Mouse (Mus musculus): Measurements from ENCODE around the gene Nrxn3. TPM values are rescaled to one million over a fixed set of nuclear protein-coding genes. Genes with fewer than 3 reads are reported as not detected.

The Nrxn3 gene
- polyA plus RNA-seq, 1 experiment from 2014 or later = 0.72 TPM

- no peaks in the 10 kb centered on the region for H3K27me3 ChIP-seq (ENCODE audit: insufficient read depth, low read length)
- no peaks in the 10 kb centered on the region for H3K9me3 ChIP-seq (ENCODE audit: low read length)
- DNase-seq (no peak), ATAC-seq (no peak)
- H3K27ac ChIP-seq (ENCODE audit: low read depth) = no peak overlapping the region
- no peak for TF ChIP-seq EP300 (IDR thresholded peaks at IDR 0.05; ENCODE audit: low read depth)
- TF ChIP-seq CTCF (IDR thresholded peaks at IDR 0.05; ENCODE audit: low read depth) = no peak
- no peaks in the 10 kb centered on the region for H3K36me3 ChIP-seq (replicated peaks; ENCODE audit: insufficient read depth, low read length)
- 72% methylated on average over 3 of the region's 3 CpGs for WGBS (ENCODE audit: insufficient replicate concordance)
- H3K9ac ChIP-seq (replicated peaks) = no peak overlapping the region
- H3K4me2 ChIP-seq (ENCODE audit: low read depth, low read length) = no peak overlapping the region
- H3K4me3 ChIP-seq (ENCODE audit: low read depth, low read length) = no peak overlapping the region
- H3K4me1 ChIP-seq (ENCODE audit: insufficient read depth) = no peaks in the 10 kb centered on the region
Measured at GRCm38 (mm10) chr12:89909578-89909977, 1186.9 kb downstream of the Nrxn3 start.

- no peak for TF ChIP-seq EP300 (IDR thresholded peaks at IDR 0.05; ENCODE audit: low read depth)
- no peak for TF ChIP-seq CTCF (IDR thresholded peaks at IDR 0.05; ENCODE audit: low read depth)
- Histone ChIP-seq H3K27me3 (ENCODE audit: insufficient read depth, low read length) (no peaks in the 10 kb centered on the region), H3K9me3 (ENCODE audit: low read length) (no peaks in the 10 kb centered on the region), H3K9ac (replicated peaks) (no peak overlapping the region), H3K36me3 (replicated peaks; ENCODE audit: insufficient read depth, low read length) (no peaks in the 10 kb centered on the region), H3K4me1 (ENCODE audit: insufficient read depth) (no peaks in the 10 kb centered on the region), H3K4me2 (ENCODE audit: low read depth, low read length) (no peak overlapping the region), H3K4me3 (ENCODE audit: low read depth, low read length) (no peak overlapping the region), H3K27ac (ENCODE audit: low read depth) (no peak overlapping the region)
- WGBS (ENCODE audit: insufficient replicate concordance) = 74% methylated on average over 8 of the region's 8 CpGs
- DNase-seq (no peak), ATAC-seq (no peak)
Measured at GRCm38 (mm10) chr12:89918138-89918829, 1195.6 kb downstream of the Nrxn3 start.

- no peak for TF ChIP-seq CTCF (IDR thresholded peaks at IDR 0.05; ENCODE audit: low read depth)
- TF ChIP-seq EP300 (IDR thresholded peaks at IDR 0.05; ENCODE audit: low read depth) = no peak
Measured at GRCm38 (mm10) chr12:89932338-89932737, 1209.7 kb downstream of the Nrxn3 start.

GRCm38 (mm10) chr12:89933630-89934029, 1211.0 kb downstream of the Nrxn3 start:
- ATAC-seq = no peak
- H3K9me3 ChIP-seq (ENCODE audit: low read length) = no peaks in the 10 kb centered on the region
- no peak overlapping the region for H3K9ac ChIP-seq (replicated peaks)
- H3K36me3 ChIP-seq (replicated peaks; ENCODE audit: insufficient read depth, low read length) = no peaks in the 10 kb centered on the region
- no peak for TF ChIP-seq EP300 (IDR thresholded peaks at IDR 0.05; ENCODE audit: low read depth)
- no peak for TF ChIP-seq CTCF (IDR thresholded peaks at IDR 0.05; ENCODE audit: low read depth)
- H3K4me2 ChIP-seq (ENCODE audit: low read depth, low read length) = no peak overlapping the region
- H3K27ac ChIP-seq (ENCODE audit: low read depth) = no peak overlapping the region
- H3K27me3 ChIP-seq (ENCODE audit: insufficient read depth, low read length) = no peaks in the 10 kb centered on the region
- no peaks in the 10 kb centered on the region for H3K4me1 ChIP-seq (ENCODE audit: insufficient read depth)
- H3K4me3 ChIP-seq (ENCODE audit: low read depth, low read length) = no peak overlapping the region
- WGBS (ENCODE audit: insufficient replicate concordance) = 74% methylated on average over 5 of the region's 5 CpGs
- DNase-seq = no peak

More at GRCm38 (mm10) chr12:89932338-89932737, 1209.7 kb downstream of the Nrxn3 start:
- 73% methylated on average over 1 of the region's 1 CpGs for WGBS (ENCODE audit: insufficient replicate concordance)
- H3K4me1 ChIP-seq (ENCODE audit: insufficient read depth) = no peaks in the 10 kb centered on the region
- H3K9ac ChIP-seq (replicated peaks) = no peak overlapping the region
- ATAC-seq (no peak), DNase-seq (no peak)
- H3K27me3 ChIP-seq (ENCODE audit: insufficient read depth, low read length) = no peaks in the 10 kb centered on the region
- no peak overlapping the region for H3K4me2 ChIP-seq (ENCODE audit: low read depth, low read length)
- no peak overlapping the region for H3K4me3 ChIP-seq (ENCODE audit: low read depth, low read length)
- H3K27ac ChIP-seq (ENCODE audit: low read depth) = no peak overlapping the region
- no peaks in the 10 kb centered on the region for H3K9me3 ChIP-seq (ENCODE audit: low read length)
- H3K36me3 ChIP-seq (replicated peaks; ENCODE audit: insufficient read depth, low read length) = no peaks in the 10 kb centered on the region

GRCm38 (mm10) chr12:89940746-89941145, 1218.1 kb downstream of the Nrxn3 start:
- ATAC-seq = no peak
- no peak overlapping the region for H3K9ac ChIP-seq (replicated peaks)
- DNase-seq = no peak
- no peaks in the 10 kb centered on the region for H3K4me1 ChIP-seq (ENCODE audit: insufficient read depth)
- WGBS (ENCODE audit: insufficient replicate concordance) = 26% methylated on average over 2 of the region's 2 CpGs
- H3K36me3 ChIP-seq (replicated peaks; ENCODE audit: insufficient read depth, low read length) = no peaks in the 10 kb centered on the region
- TF ChIP-seq CTCF (IDR thresholded peaks at IDR 0.05; ENCODE audit: low read depth) = no peak
- no peak for TF ChIP-seq EP300 (IDR thresholded peaks at IDR 0.05; ENCODE audit: low read depth)
- H3K4me2 ChIP-seq (ENCODE audit: low read depth, low read length) = no peak overlapping the region
- no peaks in the 10 kb centered on the region for H3K27me3 ChIP-seq (ENCODE audit: insufficient read depth, low read length)
- no peak overlapping the region for H3K4me3 ChIP-seq (ENCODE audit: low read depth, low read length)
- no peaks in the 10 kb centered on the region for H3K9me3 ChIP-seq (ENCODE audit: low read length)
- no peak overlapping the region for H3K27ac ChIP-seq (ENCODE audit: low read depth)

- ATAC-seq = no peak
Measured at GRCm38 (mm10) chr12:89945911-89946502, 1223.3 kb downstream of the Nrxn3 start.

More at GRCm38 (mm10) chr12:89945911-89946502, 1223.3 kb downstream of the Nrxn3 start:
- no peaks in the 10 kb centered on the region for H3K36me3 ChIP-seq (replicated peaks; ENCODE audit: insufficient read depth, low read length)
- H3K27me3 ChIP-seq (ENCODE audit: insufficient read depth, low read length) = no peaks in the 10 kb centered on the region
- H3K9ac ChIP-seq (replicated peaks) = no peak overlapping the region
- no peak overlapping the region for H3K27ac ChIP-seq (ENCODE audit: low read depth)
- no peak overlapping the region for H3K4me3 ChIP-seq (ENCODE audit: low read depth, low read length)
- WGBS (ENCODE audit: insufficient replicate concordance) = 76% methylated on average over 2 of the region's 2 CpGs
- TF ChIP-seq CTCF (IDR thresholded peaks at IDR 0.05; ENCODE audit: low read depth) (no peak), EP300 (IDR thresholded peaks at IDR 0.05; ENCODE audit: low read depth) (no peak)
- DNase-seq = no peak
- H3K4me2 ChIP-seq (ENCODE audit: low read depth, low read length) = no peak overlapping the region
- H3K9me3 ChIP-seq (ENCODE audit: low read length) = no peaks in the 10 kb centered on the region
- no peaks in the 10 kb centered on the region for H3K4me1 ChIP-seq (ENCODE audit: insufficient read depth)

All from liver, postnatal 0 days (tissue).